Mouse (Mus musculus) megakaryocyte, embryonic 14.5 days (primary cell): ENCODE data around the gene Pigx. TPM values are rescaled to one million over a fixed set of nuclear protein-coding genes. Genes with fewer than 3 reads are reported as not detected.
"Not testable (repeated sequence)": the region's sequence is repeated elsewhere in the genome, so short reads cannot be mapped to it uniquely, and the experiment has no call there.

Experiments
- H3K27me3 ChIP-seq: replicated peaks from 2 replicates; pipeline ENCODE3; 2012; ENCODE audit warnings: inconsistent platforms
- H3K36me3 ChIP-seq: replicated peaks from 2 replicates; pipeline ENCODE3; 2012; ENCODE audit warnings: low read length, inconsistent platforms, mixed read lengths
- H3K4me1 ChIP-seq: 2 replicates; pipeline ENCODE4 v1.6.1; 2012; ENCODE audit warnings: inconsistent platforms
- H3K4me3 ChIP-seq: replicated peaks from 2 replicates; pipeline ENCODE3; 2012; ENCODE audit warnings: moderate library complexity, mild to moderate bottlenecking, inconsistent platforms
- H3K9me3 ChIP-seq: 2 replicates; pipeline ENCODE4 v1.6.1; 2012; ENCODE audit warnings: inconsistent platforms
- FLI1 ChIP-seq: IDR thresholded peaks from 2 replicates; pipeline ENCODE4 v1.6.1; 2012; ENCODE audit warnings: low read length, inconsistent platforms, mixed read lengths
- GATA1 ChIP-seq: IDR thresholded peaks from 3 replicates; pipeline ENCODE4 v1.6.1; 2012; ENCODE audit warnings: mixed read lengths, low read length, inconsistent platforms, borderline replicate concordance
- polyA plus RNA-seq: library from polyadenylated mRNA; stranded (reverse); fragments of >175 nt; gene quantifications from 2 replicates; pipeline ENCODE4 v1.2.3, GENCODE M21; 2012; ENCODE audit warnings: low replicate concordance; ENCODE audit not compliant: insufficient read depth

Gene Pigx
- polyA plus RNA-seq, 1 experiment: 30.0 TPM

DNA sequence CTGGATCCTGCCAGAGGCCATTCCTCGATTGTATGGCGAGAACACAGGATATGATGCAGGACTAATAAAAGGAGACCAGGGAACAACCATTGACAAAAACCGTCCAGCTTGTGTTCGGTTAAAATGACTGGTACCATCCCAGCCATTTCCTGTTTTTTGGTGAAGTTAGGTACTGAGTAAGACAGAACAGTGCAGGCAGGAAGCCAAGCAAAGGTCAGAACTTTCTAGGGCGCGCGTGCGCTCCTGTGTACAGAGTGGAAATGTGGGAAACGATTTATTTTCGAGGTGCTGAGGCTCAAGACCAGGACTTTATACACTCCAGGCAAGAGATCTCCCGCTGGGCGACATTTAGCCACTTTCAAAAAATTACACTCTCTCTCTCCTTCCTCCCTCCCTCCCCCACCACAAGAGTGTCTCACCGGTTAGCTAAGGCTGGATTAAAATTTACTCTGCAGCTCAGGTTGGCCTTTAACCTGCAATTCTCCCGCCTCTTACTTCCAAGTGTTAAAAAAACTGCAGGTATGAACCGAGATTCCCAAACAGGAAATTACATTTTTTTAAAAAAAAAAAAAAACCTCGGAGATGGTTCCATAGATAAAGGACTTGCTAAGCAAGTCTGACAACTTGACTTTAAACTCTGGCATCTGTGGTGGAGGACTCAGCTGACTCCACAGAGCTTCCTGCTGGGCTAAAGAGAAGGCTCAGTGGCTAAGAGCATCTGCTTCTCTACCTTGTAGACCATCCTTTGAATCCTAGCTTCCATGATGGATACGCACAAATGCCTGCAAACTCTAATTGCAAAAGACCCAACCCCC, 11.7 kb downstream of the Pigx start:
- no peak for TF ChIP-seq FLI1
- TF ChIP-seq GATA1: no peak
- H3K27me3 ChIP-seq: no peaks in the 10 kb centered on the region
- H3K36me3 ChIP-seq: peaks cover 77% of the 10 kb centered on the region
- H3K9me3 ChIP-seq: no peaks in the 10 kb centered on the region
- no peak overlapping the region for H3K4me3 ChIP-seq
- H3K4me1 ChIP-seq: peaks cover 11% of the 10 kb centered on the region

DNA sequence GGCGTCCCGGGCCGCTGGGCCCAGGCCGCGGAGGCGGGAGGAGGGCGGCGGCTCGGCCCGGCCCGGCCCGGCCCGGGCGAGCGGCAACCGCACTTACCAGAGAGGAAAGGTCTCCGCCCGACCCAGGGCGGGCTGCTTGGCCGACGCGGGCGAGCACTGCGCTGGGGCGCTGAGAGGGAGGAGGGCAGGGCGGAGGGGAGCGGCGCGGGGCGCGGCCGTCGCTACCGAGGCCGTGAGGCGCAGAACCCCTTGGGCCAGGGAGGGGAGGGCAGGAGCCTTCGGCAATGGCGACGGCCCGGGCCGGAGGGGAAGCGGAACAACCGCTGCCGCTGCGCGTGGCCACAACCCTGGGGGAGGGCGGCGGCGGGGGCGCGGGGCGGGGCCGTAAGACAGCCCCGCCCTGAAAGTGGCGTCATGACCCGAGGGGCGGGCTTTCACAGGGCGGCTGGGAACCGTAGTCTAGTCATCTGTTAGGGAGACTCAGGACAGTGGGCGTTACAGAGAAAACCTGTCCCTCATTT, 20.5 kb downstream of the Pigx start, which contains the start of gene Pak2:
Gene Pak2, minus strand, starts transcription at position 352 of the 521 bp plus-strand sequence.
- TF ChIP-seq GATA1 (no peak), FLI1 (no peak)
- H3K27me3 ChIP-seq: no peaks in the 10 kb centered on the region
- H3K9me3 ChIP-seq: no peaks in the 10 kb centered on the region
- H3K4me3 ChIP-seq: peak within 1 kb of the TSS; percentile 97
- peaks cover 37% of the 10 kb centered on the region for H3K4me1 ChIP-seq
- peaks cover 13% of the 10 kb centered on the region for H3K36me3 ChIP-seq

DNA sequence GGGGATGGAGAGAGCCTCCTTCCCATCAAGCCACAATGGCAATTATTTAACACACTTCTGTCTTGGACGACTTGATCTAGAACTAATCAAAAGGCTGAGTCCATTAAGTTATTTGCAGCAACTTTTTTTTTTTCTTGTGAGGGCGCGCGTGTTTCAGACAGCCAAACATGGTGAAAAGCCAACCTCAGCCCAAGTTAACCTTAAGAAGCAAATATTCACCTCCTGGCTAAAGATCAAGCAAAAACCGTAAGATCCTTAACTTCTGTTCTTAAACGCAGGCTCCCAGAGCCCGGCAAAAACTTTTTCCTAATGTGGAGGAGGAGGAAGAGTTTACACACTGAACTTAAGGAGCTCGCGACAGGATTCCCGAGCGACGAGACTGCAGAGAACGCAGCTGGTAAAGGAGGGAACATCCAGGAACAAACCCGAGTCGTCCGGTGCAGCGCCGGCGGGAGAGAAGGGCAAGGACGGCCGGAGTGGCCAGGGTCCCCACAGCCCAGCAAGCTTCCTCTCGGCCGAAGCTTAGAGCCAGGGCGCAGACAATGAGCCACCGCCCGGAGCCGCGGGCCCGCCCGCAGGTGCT, 21.0 kb downstream of the Pigx start:
- no peak for TF ChIP-seq FLI1
- peaks cover 10% of the 10 kb centered on the region for H3K36me3 ChIP-seq
- H3K9me3 ChIP-seq: no peaks in the 10 kb centered on the region

DNA sequence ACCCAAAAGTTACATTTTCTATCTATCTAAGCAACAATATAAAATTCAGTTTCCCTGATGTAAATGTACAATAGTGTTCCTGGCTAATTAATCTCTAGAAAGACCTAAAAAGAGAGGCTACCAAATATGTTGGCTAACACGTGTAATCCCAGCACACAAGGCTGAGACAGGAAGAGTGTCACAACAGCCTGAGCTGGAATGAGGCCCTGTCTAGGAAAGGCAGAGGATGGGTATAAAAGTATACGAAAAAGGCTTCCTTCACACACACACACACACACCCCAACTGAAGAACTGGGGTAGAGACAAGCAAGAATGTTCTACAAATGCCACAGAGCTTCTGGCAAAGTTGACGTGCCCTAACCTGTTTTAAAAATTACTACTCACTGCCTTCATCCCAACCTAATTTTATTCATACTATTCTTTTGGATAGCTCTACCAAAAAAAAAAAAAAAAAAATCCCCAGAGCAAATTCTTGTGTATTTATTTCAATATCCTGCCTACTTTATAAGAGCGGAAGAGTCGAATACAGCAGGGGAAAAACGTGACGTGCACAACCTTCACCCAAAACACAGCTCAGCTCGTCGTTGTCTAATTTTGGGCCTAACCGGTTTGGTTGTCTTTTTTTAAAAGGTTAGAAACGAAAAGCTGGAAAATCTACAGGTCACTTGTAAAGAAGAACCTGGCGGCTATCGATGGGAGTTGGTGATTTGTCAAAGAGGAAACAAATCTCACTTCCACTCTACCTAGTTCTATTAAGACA, 21.7 kb downstream of the Pigx start:
- no peak for TF ChIP-seq FLI1
- no peak for TF ChIP-seq GATA1

More for the DNA sequence above, 21.0 kb downstream of the Pigx start:
- Histone ChIP-seq H3K27me3 (no peaks in the 10 kb centered on the region), H3K4me3 (peak overlapping the region; percentile 97), H3K4me1 (peaks cover 40% of the 10 kb centered on the region)

DNA sequence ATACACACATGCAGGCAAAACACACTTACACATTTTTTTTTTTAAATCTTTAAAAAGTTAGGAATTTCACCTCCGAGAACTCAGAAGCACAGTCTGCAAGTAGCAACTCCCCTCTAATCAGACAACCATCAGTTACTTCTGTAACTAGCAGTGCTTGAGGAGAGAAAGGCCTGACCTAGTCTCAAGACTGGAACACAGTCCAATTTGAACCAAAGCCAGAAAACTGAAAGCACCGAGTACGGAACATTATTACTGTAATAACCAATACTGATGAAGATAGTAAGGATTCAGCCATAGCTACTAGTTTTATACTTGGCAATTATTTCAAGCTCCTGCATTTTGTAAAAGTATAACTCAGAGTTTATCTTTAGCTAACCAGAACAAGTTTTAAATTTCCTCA, 23.1 kb downstream of the Pigx start:
- Histone ChIP-seq H3K36me3 (peaks cover 13% of the 10 kb centered on the region), H3K4me1 (peaks cover 53% of the 10 kb centered on the region), H3K4me3 (no peak overlapping the region), H3K27me3 (no peaks in the 10 kb centered on the region), H3K9me3 (no peaks in the 10 kb centered on the region)
- TF ChIP-seq GATA1 (no peak), FLI1 (no peak)

More for the DNA sequence above, 21.7 kb downstream of the Pigx start:
- peaks cover 44% of the 10 kb centered on the region for H3K4me1 ChIP-seq
- H3K4me3 ChIP-seq: peak overlapping the region; percentile 97
- no peaks in the 10 kb centered on the region for H3K27me3 ChIP-seq
- H3K9me3 ChIP-seq: no peaks in the 10 kb centered on the region
- H3K36me3 ChIP-seq: peaks cover 11% of the 10 kb centered on the region

DNA sequence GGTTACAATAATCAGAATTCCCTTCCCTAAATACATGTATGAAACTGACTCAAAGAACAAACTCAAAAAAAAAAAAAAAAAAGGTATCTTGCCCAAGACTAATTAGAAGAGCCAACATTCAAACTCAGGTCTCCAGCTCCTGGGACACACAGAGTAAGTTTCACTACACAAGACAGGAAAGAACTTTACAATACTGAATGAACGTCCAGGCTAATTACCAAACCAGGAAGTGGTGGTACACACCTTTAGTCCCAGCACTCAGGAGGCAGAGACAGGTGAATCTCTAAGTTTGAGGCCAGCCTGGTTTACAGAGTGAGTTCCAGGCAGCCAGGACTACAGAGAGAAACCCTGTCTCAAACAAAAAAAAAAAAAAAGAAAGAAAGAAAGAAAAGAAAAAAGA, 23.8 kb downstream of the Pigx start:
- H3K9me3 ChIP-seq: no peaks in the 10 kb centered on the region
- H3K36me3 ChIP-seq: peaks cover 13% of the 10 kb centered on the region
- no peak overlapping the region for H3K4me3 ChIP-seq
- no peaks in the 10 kb centered on the region for H3K27me3 ChIP-seq
- peaks cover 57% of the 10 kb centered on the region for H3K4me1 ChIP-seq
- TF ChIP-seq FLI1 (no peak), GATA1 (no peak)

DNA sequence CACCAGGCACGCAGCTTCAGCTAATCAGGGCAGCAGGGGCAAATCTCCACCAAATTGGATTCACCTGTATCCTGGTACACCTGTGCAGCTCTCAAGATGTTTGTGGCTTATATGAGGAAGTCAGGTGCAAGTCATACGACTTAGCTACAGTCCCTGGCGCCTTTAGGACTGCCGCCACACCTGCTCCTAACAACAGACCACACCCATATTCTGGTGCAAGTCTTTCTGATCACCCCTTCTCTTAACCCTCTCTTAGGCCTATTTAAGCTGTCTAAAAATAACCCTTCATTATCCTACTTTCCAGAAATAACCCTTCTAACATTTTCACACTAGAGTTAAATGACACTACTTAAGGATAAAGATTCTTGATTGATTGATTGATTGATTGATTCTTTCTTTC, 29.5 kb downstream of the Pigx start:
- H3K4me3 ChIP-seq, H3K27me3 ChIP-seq, H3K9me3 ChIP-seq: not testable (repeated sequence)
- Histone ChIP-seq H3K36me3 (peaks cover 23% of the 10 kb centered on the region), H3K4me1 (peaks cover 74% of the 10 kb centered on the region)

DNA sequence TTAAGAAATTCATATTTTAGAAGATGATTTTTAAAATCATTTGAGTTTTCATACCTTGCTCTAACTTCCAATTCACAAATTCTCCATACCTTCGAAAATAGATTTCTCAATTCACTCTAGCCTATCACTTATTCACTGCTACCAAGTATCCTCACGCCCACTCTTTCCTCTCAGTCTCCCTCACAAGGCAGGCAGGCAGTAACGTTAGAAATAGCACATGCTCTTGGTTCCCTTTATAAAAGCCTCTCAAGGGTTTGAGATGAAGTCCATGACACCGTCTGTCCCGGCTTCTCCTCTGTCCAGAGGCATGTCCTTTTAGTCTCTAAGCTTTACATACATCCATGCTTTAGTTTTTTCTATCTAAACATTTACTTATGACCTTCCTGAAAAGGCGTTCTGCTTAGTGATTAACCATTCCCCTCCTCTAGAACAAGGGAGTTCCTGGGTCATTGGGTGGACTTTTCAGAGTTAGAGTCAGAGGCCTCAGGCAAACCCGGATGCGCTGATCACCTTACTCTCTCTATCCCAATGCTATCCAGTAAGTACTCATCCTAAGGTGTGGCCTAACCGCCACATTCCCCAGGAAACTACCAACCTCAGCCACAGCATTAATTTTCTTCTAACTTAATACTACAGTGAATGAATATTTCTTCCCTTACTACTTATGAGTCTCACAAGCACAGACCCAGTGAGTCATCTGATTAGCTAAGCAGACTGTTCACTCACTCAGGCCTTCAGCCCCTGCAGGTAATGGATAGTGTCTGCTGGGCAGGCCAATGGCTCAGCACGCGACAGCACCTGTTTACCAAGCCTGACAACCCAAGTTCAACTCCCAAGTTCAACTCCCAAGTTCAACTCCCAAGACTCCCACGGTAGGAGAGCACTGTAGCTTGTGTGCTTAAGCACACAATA, 30.9 kb downstream of the Pigx start:
- Histone ChIP-seq H3K9me3 (no peaks in the 10 kb centered on the region), H3K36me3 (peaks cover 23% of the 10 kb centered on the region), H3K4me1 (peaks cover 78% of the 10 kb centered on the region), H3K4me3 (peak overlapping the region; percentile 21), H3K27me3 (no peaks in the 10 kb centered on the region)
- TF ChIP-seq FLI1 (no peak), GATA1 (no peak)

DNA sequence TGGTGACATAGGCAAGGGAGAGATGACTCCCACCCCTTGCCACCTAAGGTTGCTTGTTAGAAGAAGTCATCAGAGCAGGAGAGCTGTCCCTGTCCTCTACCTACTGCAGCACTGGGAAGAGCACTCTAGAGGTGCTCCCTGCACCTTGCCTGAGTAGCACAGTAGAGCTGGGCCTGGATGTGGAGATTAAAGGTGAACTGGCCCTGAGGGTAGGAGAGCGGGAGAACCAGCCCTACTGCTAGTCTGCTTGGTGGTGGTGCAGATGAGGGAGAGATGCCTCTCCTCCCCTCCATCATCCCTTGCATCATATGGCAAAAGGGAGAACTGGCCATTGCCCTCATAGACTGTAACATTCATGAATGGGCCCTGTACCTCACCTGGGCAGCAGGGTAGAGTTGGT, 32.6 kb downstream of the Pigx start:
- peaks cover 87% of the 10 kb centered on the region for H3K4me1 ChIP-seq
- peak overlapping the region; percentile 70 for H3K4me3 ChIP-seq
- TF ChIP-seq FLI1 (no peak), GATA1 (no peak)
- peaks cover 17% of the 10 kb centered on the region for H3K36me3 ChIP-seq
- no peaks in the 10 kb centered on the region for H3K27me3 ChIP-seq
- H3K9me3 ChIP-seq: no peaks in the 10 kb centered on the region
